Mouse (Mus musculus): Measurements from ENCODE around the gene Fras1.

DNA sequence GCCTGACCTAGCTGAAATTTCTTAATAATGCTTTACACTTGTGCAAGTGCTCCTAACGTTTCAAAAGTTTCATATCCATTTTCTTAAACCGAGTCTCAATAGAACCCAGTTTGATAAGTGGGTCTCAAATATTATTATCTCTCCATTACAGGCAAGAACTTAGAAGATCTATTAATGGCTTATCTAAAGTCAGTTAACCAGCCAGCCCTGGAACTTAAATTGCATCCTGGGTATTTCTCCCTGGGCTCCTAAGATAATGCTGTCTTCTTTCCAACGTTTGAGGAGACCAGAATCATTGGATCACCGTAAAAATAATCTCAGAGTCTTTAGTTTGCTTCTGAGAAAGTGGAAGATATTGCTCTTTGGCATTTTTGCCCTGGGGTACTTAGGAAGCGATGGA lies 8.2 kb upstream of the Fras1 start:
- TF ChIP-seq POLR2A (IDR thresholded peaks at IDR 0.05; ENCODE audit: insufficient read depth, low read depth, low read length): no peak
- no peak for TF ChIP-seq CTCF (IDR thresholded peaks at IDR 0.05; ENCODE audit: insufficient read depth, low read depth, low read length)

Measured in olfactory bulb, adult 2 months (tissue).